Mouse (Mus musculus): ENCODE measurements around the gene Cadps2. TPM values are rescaled to one million over a fixed set of nuclear protein-coding genes. Genes with fewer than 3 reads are reported as not detected.

Gene Cadps2
- polyA plus RNA-seq, 1 experiment, result not detected

DNA sequence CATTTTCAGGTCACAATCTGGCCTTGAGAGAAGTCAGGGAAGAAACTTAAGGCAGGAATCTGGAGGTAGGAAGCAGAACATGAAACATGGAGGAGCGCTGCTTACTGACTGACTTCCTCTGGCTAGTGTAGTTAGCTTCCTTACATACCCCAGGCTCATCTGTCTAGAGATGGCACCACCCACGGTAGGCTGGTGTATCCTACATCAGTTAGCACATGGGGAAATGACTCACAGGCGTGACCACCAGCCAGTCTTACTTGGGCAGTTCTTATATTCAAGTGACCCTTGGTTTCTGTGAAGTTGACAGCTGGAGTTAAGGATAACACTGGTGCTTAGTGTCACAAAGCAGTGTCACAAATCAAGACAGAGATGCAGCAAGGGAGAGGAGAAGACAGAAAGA lies 110.6 kb downstream of the Cadps2 start:
- no peaks in the 10 kb centered on the region for H3K4me1 ChIP-seq (ENCODE audit: control insufficient read depth, insufficient read depth, low read length)
- H3K4me3 ChIP-seq (ENCODE audit: insufficient read depth, low read depth, low read length), result no peak overlapping the region
- H3K27ac ChIP-seq (ENCODE audit: insufficient read depth, low read depth, low read length), result no peak overlapping the region
- 82% methylated on average over 3 of the region's 3 CpGs for WGBS
- TF ChIP-seq CTCF (IDR thresholded peaks at IDR 0.05; ENCODE audit: insufficient read depth, low read depth, low read length) (no peak), POLR2A (IDR thresholded peaks at IDR 0.05; ENCODE audit: insufficient read depth, low read depth, low read length) (no peak)

DNA sequence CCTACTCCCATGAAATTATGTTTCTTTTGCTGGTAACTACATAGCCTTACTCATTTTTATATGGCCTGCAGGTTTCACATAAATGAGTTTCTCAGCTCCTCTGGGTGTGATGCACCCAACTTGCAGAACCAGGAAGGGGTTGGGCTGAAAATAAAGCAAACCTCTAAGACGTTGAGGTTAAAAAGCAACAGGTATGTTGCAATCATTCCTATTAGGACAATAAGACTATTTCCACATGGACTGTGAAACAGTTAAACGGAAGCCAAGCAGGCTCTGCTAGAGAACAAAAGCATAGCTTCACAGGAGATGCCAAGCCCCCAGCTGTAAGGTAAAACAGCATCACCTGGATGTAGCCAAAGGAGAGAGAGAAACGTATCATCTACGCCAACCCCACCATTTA lies 115.5 kb downstream of the Cadps2 start:
- Histone ChIP-seq H3K27ac (ENCODE audit: insufficient read depth, low read depth, low read length) (no peak overlapping the region), H3K4me3 (ENCODE audit: insufficient read depth, low read depth, low read length) (no peak overlapping the region), H3K4me1 (ENCODE audit: control insufficient read depth, insufficient read depth, low read length) (no peaks in the 10 kb centered on the region)
- 89% methylated on average over 4 of the region's 4 CpGs for WGBS
- TF ChIP-seq CTCF (IDR thresholded peaks at IDR 0.05; ENCODE audit: insufficient read depth, low read depth, low read length) (no peak), POLR2A (IDR thresholded peaks at IDR 0.05; ENCODE audit: insufficient read depth, low read depth, low read length) (no peak)

GRCm38 (mm10) chr6:23720401-23720800 lies 118.8 kb downstream of the Cadps2 start:
- no peak overlapping the region for H3K4me3 ChIP-seq (ENCODE audit: insufficient read depth, low read depth, low read length)
- 98% methylated on average over 2 of the region's 2 CpGs for WGBS
- H3K27ac ChIP-seq (ENCODE audit: insufficient read depth, low read depth, low read length), result no peak overlapping the region
- no peaks in the 10 kb centered on the region for H3K4me1 ChIP-seq (ENCODE audit: control insufficient read depth, insufficient read depth, low read length)
- TF ChIP-seq CTCF (IDR thresholded peaks at IDR 0.05; ENCODE audit: insufficient read depth, low read depth, low read length) (no peak), POLR2A (IDR thresholded peaks at IDR 0.05; ENCODE audit: insufficient read depth, low read depth, low read length) (no peak)

DNA sequence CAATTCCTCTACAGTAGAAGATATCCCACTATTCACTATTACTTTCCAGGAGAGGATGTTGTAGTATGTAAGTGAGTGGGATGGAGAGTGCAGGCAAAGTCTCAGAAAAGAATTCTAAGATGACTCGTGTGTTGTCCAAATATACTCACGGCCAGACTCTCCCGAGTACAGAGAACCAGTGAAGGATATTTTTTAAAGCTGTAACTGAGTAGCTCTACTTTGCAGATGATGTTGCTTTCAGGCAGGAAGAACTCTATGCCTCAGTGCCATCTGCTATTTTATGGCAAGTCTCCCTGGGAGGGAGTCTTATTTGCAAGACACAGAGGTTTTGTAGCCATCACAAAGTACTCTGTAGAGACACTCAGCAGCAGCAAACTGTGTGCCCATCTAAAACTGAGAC lies 131.7 kb downstream of the Cadps2 start:
- no peak for TF ChIP-seq CTCF (IDR thresholded peaks at IDR 0.05; ENCODE audit: insufficient read depth, low read depth, low read length)
- TF ChIP-seq POLR2A (IDR thresholded peaks at IDR 0.05; ENCODE audit: insufficient read depth, low read depth, low read length), result no peak
- WGBS, result 60% methylated on average over 3 of the region's 3 CpGs
- H3K4me1 ChIP-seq (ENCODE audit: control insufficient read depth, insufficient read depth, low read length), result no peaks in the 10 kb centered on the region
- H3K27ac ChIP-seq (ENCODE audit: insufficient read depth, low read depth, low read length), result no peak overlapping the region
- H3K4me3 ChIP-seq (ENCODE audit: insufficient read depth, low read depth, low read length), result no peak overlapping the region

GRCm38 (mm10) chr6:23700879-23701278 lies 138.3 kb downstream of the Cadps2 start:
- Histone ChIP-seq H3K4me1 (ENCODE audit: control insufficient read depth, insufficient read depth, low read length) (no peaks in the 10 kb centered on the region), H3K27ac (ENCODE audit: insufficient read depth, low read depth, low read length) (no peak overlapping the region), H3K4me3 (ENCODE audit: insufficient read depth, low read depth, low read length) (no peak overlapping the region)
- TF ChIP-seq CTCF (IDR thresholded peaks at IDR 0.05; ENCODE audit: insufficient read depth, low read depth, low read length) (no peak), POLR2A (IDR thresholded peaks at IDR 0.05; ENCODE audit: insufficient read depth, low read depth, low read length) (no peak)
- WGBS, result 57% methylated on average over 3 of the region's 3 CpGs

- TF ChIP-seq CTCF (IDR thresholded peaks at IDR 0.05; ENCODE audit: insufficient read depth, low read depth, low read length) (no peak), POLR2A (IDR thresholded peaks at IDR 0.05; ENCODE audit: insufficient read depth, low read depth, low read length) (no peak)
- WGBS, result 76% methylated on average over 1 of the region's 1 CpGs
Observed at GRCm38 (mm10) chr6:23678172-23678571, 161.0 kb downstream of the Cadps2 start.

GRCm38 (mm10) chr6:23655036-23655435 lies 184.2 kb downstream of the Cadps2 start, which contains the start of gene Rnf148:
Rnf148 (minus strand) TSS chr6:23655136.
- Histone ChIP-seq H3K4me1 (ENCODE audit: control insufficient read depth, insufficient read depth, low read length) (no peaks in the 10 kb centered on the region), H3K27ac (ENCODE audit: insufficient read depth, low read depth, low read length) (no peak within 1 kb of the TSS), H3K4me3 (ENCODE audit: insufficient read depth, low read depth, low read length) (no peak within 1 kb of the TSS)
- WGBS, result 95% methylated on average over 2 of the region's 2 CpGs
- TF ChIP-seq POLR2A (IDR thresholded peaks at IDR 0.05; ENCODE audit: insufficient read depth, low read depth, low read length) (no peak), CTCF (IDR thresholded peaks at IDR 0.05; ENCODE audit: insufficient read depth, low read depth, low read length) (no peak)

More at GRCm38 (mm10) chr6:23678172-23678571, 161.0 kb downstream of the Cadps2 start:
- Histone ChIP-seq H3K4me1 (ENCODE audit: control insufficient read depth, insufficient read depth, low read length) (no peaks in the 10 kb centered on the region), H3K27ac (ENCODE audit: insufficient read depth, low read depth, low read length) (no peak overlapping the region), H3K4me3 (ENCODE audit: insufficient read depth, low read depth, low read length) (no peak overlapping the region)

GRCm38 (mm10) chr6:23650205-23650604 lies 189.0 kb downstream of the Cadps2 start, which contains the start of gene Rnf133:
Rnf133 (minus strand) TSS chr6:23650305.
- no peak within 1 kb of the TSS for H3K27ac ChIP-seq (ENCODE audit: insufficient read depth, low read depth, low read length)
- H3K4me3 ChIP-seq (ENCODE audit: insufficient read depth, low read depth, low read length), result no peak within 1 kb of the TSS
- TF ChIP-seq POLR2A (IDR thresholded peaks at IDR 0.05; ENCODE audit: insufficient read depth, low read depth, low read length), result no peak
- TF ChIP-seq CTCF (IDR thresholded peaks at IDR 0.05; ENCODE audit: insufficient read depth, low read depth, low read length), result no peak
- 94% methylated on average over 2 of the region's 2 CpGs for WGBS
- H3K4me1 ChIP-seq (ENCODE audit: control insufficient read depth, insufficient read depth, low read length), result no peaks in the 10 kb centered on the region

DNA sequence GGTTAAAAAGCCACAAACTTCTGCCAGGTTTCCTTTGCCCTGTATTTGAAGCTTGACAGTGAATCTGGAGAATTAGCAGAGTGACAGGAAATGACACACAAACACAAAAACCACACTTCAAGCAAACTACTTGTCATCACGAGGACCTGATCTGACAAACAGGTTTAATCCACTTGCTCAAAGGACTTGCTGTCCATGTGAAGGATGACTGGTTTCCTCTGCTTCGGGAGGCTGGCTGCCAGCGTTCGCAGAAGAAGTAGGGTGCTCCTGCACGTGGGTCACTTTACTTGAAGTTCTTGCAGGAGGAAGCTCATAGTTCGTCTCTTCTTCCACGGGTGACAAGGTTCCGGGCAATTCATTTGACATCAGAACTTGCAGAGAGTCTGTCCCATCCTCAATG lies 190.5 kb downstream of the Cadps2 start:
- TF ChIP-seq POLR2A (IDR thresholded peaks at IDR 0.05; ENCODE audit: insufficient read depth, low read depth, low read length), result no peak
- no peak for TF ChIP-seq CTCF (IDR thresholded peaks at IDR 0.05; ENCODE audit: insufficient read depth, low read depth, low read length)
- 92% methylated on average over 8 of the region's 8 CpGs for WGBS
- no peak overlapping the region for H3K4me3 ChIP-seq (ENCODE audit: insufficient read depth, low read depth, low read length)
- H3K4me1 ChIP-seq (ENCODE audit: control insufficient read depth, insufficient read depth, low read length), result no peaks in the 10 kb centered on the region
- H3K27ac ChIP-seq (ENCODE audit: insufficient read depth, low read depth, low read length), result no peak overlapping the region

All from olfactory bulb, adult 2 months (tissue).